Mouse (Mus musculus): ENCODE results near the gene Btbd9. TPM values are rescaled to one million over a fixed set of nuclear protein-coding genes. Genes with fewer than 3 reads are reported as not detected.

Btbd9 gene
- polyA plus RNA-seq, 1 experiment: 21.7 TPM

DNA sequence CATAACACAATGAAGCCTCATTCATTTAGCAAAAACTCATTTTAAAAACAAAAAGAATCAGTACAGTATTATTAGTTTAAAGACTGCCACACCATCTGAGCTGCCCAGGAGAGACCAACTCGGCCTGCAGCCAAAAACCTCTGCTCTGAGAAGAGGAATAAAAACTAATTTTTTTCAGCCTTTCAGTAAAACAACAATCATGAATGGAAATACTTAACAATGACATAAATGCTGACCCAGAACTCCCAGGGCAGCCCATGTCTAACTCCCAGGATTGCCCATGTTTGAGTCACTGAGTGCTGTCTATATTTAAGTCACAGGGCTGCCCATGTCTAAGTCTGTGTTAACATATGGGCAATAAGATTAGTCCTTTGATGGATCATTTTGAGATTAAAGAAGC is 155.0 kb downstream of the Btbd9 start:
- WGBS: 71% methylated on average over 1 of the region's 1 CpGs
- no peaks in the 10 kb centered on the region for H3K27me3 ChIP-seq (ENCODE audit: control insufficient read depth, insufficient read depth, low read length)
- DNase-seq (ENCODE audit: low read depth in 1 of 2, low spot score in 2 of 2): no peak

DNA sequence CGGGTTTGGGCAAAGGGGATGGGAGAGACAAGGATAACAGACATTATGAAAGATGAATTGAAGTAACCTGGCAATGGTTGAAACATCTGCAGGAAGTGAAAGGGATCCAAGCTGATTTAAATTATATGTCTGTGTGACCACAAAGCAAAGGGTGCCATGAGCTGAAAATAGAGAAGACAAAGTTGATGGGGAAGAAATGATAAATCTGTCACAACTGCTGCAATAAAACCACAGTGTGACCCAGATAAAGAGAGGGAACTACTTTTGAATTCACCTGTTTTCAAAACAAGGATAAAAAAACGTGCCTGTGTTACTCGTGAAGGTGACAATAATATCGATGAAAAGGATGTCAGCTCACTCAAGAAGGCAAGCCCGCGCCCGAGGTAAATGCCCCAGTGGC is 156.8 kb downstream of the Btbd9 start:
- TF ChIP-seq POLR2A (IDR thresholded peaks at IDR 0.05; ENCODE audit: low read depth, low read length): no peak
- TF ChIP-seq CTCF (IDR thresholded peaks at IDR 0.05; ENCODE audit: extremely low read depth, insufficient read depth, insufficient read length, insufficient replicate concordance): no peak
- no peaks in the 10 kb centered on the region for H3K36me3 ChIP-seq (ENCODE audit: control insufficient read depth, insufficient read depth, low read length)
- DNase-seq (ENCODE audit: low read depth in 1 of 2, low spot score in 2 of 2): no peak
- WGBS: 33% methylated on average over 7 of the region's 7 CpGs
- no peak overlapping the region for H3K4me3 ChIP-seq (ENCODE audit: extremely low read depth, insufficient read depth, insufficient read length)
- H3K27ac ChIP-seq (ENCODE audit: insufficient read depth, low read length): no peak overlapping the region
- peaks cover 3% of the 10 kb centered on the region; the same call in 1 of the 2 replicates for H3K4me1 ChIP-seq (ENCODE audit: control insufficient read depth, insufficient read depth, insufficient read length)
- no peaks in the 10 kb centered on the region for H3K27me3 ChIP-seq (ENCODE audit: control insufficient read depth, insufficient read depth, low read length)

More for the DNA sequence above, 155.0 kb downstream of the Btbd9 start:
- Histone ChIP-seq H3K27ac (ENCODE audit: insufficient read depth, low read length) (no peak overlapping the region), H3K4me3 (ENCODE audit: extremely low read depth, insufficient read depth, insufficient read length) (no peak overlapping the region), H3K4me1 (ENCODE audit: control insufficient read depth, insufficient read depth, insufficient read length) (peaks cover 3% of the 10 kb centered on the region; the same call in 1 of the 2 replicates), H3K36me3 (ENCODE audit: control insufficient read depth, insufficient read depth, low read length) (no peaks in the 10 kb centered on the region)
- TF ChIP-seq POLR2A (IDR thresholded peaks at IDR 0.05; ENCODE audit: low read depth, low read length) (no peak), CTCF (IDR thresholded peaks at IDR 0.05; ENCODE audit: extremely low read depth, insufficient read depth, insufficient read length, insufficient replicate concordance) (no peak)

DNA sequence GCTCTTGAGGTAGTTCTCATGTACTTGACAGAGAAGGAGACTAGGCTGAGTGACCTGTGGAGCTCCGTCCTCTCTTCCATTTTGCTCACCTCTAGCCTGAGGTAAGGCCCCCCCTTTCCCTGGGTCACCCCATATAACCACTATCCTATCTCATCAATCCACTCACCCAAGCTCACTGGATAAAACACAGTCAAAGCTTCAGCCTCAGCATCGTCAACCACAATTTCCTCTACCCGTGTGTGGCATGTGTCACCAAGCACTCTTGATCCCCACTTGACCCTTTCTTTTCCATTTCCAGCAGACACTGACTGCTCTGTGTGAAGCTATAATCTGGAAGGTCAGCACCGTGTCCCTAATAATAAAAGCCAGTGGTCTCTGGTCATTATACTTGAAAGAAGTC is 157.8 kb downstream of the Btbd9 start:
- TF ChIP-seq CTCF (IDR thresholded peaks at IDR 0.05; ENCODE audit: extremely low read depth, insufficient read depth, insufficient read length, insufficient replicate concordance) (no peak), POLR2A (IDR thresholded peaks at IDR 0.05; ENCODE audit: low read depth, low read length) (no peak)
- no peak for DNase-seq (ENCODE audit: low read depth in 1 of 2, low spot score in 2 of 2)
- 34% methylated on average over 4 of the region's 4 CpGs for WGBS

DNA sequence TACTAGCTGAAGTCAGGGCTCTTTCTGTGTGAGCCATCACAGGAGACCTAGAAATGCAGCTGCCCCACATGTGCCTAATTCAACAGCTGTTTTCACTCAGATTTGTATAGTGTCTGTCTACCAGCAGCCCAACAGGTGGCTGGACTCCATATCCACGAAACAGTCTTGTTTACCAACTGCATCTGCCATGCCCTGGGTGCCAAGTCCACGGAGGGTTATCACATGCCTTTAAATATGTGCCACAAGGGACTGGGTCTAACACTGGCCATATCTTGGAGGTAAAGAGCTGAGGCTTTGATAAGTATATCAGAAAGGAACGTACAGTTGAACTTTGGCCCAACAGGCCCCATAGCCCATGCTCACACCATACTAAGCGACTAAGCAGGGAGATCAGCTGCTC is 159.2 kb downstream of the Btbd9 start:
- H3K36me3 ChIP-seq (ENCODE audit: control insufficient read depth, insufficient read depth, low read length): no peaks in the 10 kb centered on the region
- no peak for DNase-seq (ENCODE audit: low read depth in 1 of 2, low spot score in 2 of 2)

More for the DNA sequence above, 157.8 kb downstream of the Btbd9 start:
- Histone ChIP-seq H3K4me1 (ENCODE audit: control insufficient read depth, insufficient read depth, insufficient read length) (peaks cover 3% of the 10 kb centered on the region; the same call in 1 of the 2 replicates), H3K27me3 (ENCODE audit: control insufficient read depth, insufficient read depth, low read length) (no peaks in the 10 kb centered on the region), H3K4me3 (ENCODE audit: extremely low read depth, insufficient read depth, insufficient read length) (no peak overlapping the region), H3K27ac (ENCODE audit: insufficient read depth, low read length) (no peak overlapping the region), H3K36me3 (ENCODE audit: control insufficient read depth, insufficient read depth, low read length) (no peaks in the 10 kb centered on the region)

DNA sequence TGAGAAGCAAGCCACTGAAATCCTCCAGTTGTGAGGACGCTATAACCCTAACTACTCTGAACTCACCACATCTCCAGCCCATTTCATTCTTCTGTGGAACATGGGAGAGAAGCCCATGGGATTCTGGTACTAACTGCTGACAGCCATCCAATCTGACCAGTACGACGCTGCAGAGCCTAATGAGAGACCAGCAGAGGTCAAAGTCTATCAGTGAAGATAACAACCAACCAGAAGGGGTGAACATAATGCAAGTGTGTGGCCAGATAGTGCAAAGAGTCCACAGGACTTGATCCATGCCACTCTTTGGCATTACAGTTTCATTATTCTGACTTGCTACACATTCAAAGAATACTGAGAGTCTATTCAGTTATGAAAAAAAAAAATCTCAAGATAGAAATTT is 160.6 kb downstream of the Btbd9 start:
- 89% methylated on average over 3 of the region's 3 CpGs for WGBS
- no peak for DNase-seq (ENCODE audit: low read depth in 1 of 2, low spot score in 2 of 2)
- Histone ChIP-seq H3K27me3 (ENCODE audit: control insufficient read depth, insufficient read depth, low read length) (no peaks in the 10 kb centered on the region), H3K4me3 (ENCODE audit: extremely low read depth, insufficient read depth, insufficient read length) (no peak overlapping the region), H3K36me3 (ENCODE audit: control insufficient read depth, insufficient read depth, low read length) (no peaks in the 10 kb centered on the region), H3K4me1 (ENCODE audit: control insufficient read depth, insufficient read depth, insufficient read length) (peaks cover 3% of the 10 kb centered on the region; the same call in 1 of the 2 replicates), H3K27ac (ENCODE audit: insufficient read depth, low read length) (no peak overlapping the region)
- TF ChIP-seq POLR2A (IDR thresholded peaks at IDR 0.05; ENCODE audit: low read depth, low read length) (no peak), CTCF (IDR thresholded peaks at IDR 0.05; ENCODE audit: extremely low read depth, insufficient read depth, insufficient read length, insufficient replicate concordance) (no peak)

More for the DNA sequence above, 159.2 kb downstream of the Btbd9 start:
- Histone ChIP-seq H3K4me3 (ENCODE audit: extremely low read depth, insufficient read depth, insufficient read length) (no peak overlapping the region), H3K4me1 (ENCODE audit: control insufficient read depth, insufficient read depth, insufficient read length) (peaks cover 3% of the 10 kb centered on the region; the same call in 1 of the 2 replicates), H3K27me3 (ENCODE audit: control insufficient read depth, insufficient read depth, low read length) (no peaks in the 10 kb centered on the region), H3K27ac (ENCODE audit: insufficient read depth, low read length) (no peak overlapping the region)
- TF ChIP-seq POLR2A (IDR thresholded peaks at IDR 0.05; ENCODE audit: low read depth, low read length): no peak
- no peak for TF ChIP-seq CTCF (IDR thresholded peaks at IDR 0.05; ENCODE audit: extremely low read depth, insufficient read depth, insufficient read length, insufficient replicate concordance)
- WGBS: 63% methylated on average over 4 of the region's 4 CpGs

DNA sequence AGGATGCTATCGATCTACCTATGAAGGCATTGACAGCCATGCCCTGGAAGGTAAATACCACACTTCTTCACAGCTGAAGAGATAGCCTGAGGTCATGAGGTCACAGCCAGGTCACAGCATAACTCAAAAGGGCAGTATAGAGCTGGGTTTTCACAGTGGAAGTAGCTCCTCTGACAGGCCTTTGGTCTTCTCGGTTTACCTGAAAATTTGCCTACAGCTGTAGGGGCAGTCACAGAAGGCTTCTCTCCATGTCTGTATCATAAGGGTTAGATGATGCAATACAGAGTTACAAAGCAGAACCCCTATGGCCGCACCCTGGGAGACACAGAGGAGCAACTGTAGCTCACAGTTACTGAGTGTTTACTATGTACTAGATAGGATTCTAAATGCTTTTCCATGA is 163.3 kb downstream of the Btbd9 start:
- TF ChIP-seq POLR2A (IDR thresholded peaks at IDR 0.05; ENCODE audit: low read depth, low read length) (no peak), CTCF (IDR thresholded peaks at IDR 0.05; ENCODE audit: extremely low read depth, insufficient read depth, insufficient read length, insufficient replicate concordance) (no peak)
- no peaks in the 10 kb centered on the region for H3K27me3 ChIP-seq (ENCODE audit: control insufficient read depth, insufficient read depth, low read length)
- H3K4me1 ChIP-seq (ENCODE audit: control insufficient read depth, insufficient read depth, insufficient read length): no peaks in the 10 kb centered on the region
- H3K4me3 ChIP-seq (ENCODE audit: extremely low read depth, insufficient read depth, insufficient read length): no peak overlapping the region
- H3K27ac ChIP-seq (ENCODE audit: insufficient read depth, low read length): no peak overlapping the region
- DNase-seq (ENCODE audit: low read depth in 1 of 2, low spot score in 2 of 2): no peak
- WGBS: 84% methylated on average over 3 of the region's 3 CpGs
- H3K36me3 ChIP-seq (ENCODE audit: control insufficient read depth, insufficient read depth, low read length): no peaks in the 10 kb centered on the region

DNA sequence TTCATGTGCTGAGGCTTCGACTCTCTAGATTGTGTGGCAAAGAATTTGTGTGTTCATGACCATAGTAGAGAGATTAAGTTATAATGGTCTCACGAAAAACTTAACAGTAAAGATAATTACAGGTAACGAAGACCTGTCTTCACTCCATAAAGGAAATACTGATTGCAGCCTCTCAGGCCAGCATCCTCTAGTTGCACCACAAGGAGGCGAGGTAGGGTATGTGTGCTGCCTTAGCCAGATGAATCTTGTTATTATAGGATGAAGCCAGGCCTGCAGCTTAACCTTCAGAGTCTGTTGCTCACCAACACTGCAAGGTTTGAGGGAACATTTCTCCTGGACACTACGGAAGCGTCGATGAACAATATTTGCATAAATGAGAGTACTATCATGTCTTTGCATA is 170.3 kb downstream of the Btbd9 start:
- Histone ChIP-seq H3K4me1 (ENCODE audit: control insufficient read depth, insufficient read depth, insufficient read length) (no peaks in the 10 kb centered on the region), H3K27me3 (ENCODE audit: control insufficient read depth, insufficient read depth, low read length) (no peaks in the 10 kb centered on the region), H3K36me3 (ENCODE audit: control insufficient read depth, insufficient read depth, low read length) (no peaks in the 10 kb centered on the region), H3K27ac (ENCODE audit: insufficient read depth, low read length) (no peak overlapping the region), H3K4me3 (ENCODE audit: extremely low read depth, insufficient read depth, insufficient read length) (no peak overlapping the region)
- WGBS: 91% methylated on average over 7 of the region's 7 CpGs
- DNase-seq (ENCODE audit: low read depth in 1 of 2, low spot score in 2 of 2): no peak
- no peak for TF ChIP-seq CTCF (IDR thresholded peaks at IDR 0.05; ENCODE audit: extremely low read depth, insufficient read depth, insufficient read length, insufficient replicate concordance)
- TF ChIP-seq POLR2A (IDR thresholded peaks at IDR 0.05; ENCODE audit: low read depth, low read length): no peak
